Mouse (Mus musculus): Measurements from ENCODE around the gene Aplf.
A peak's percentile ranks its signal among the peaks of the same experiment; 100 is the strongest.
"Not testable (repeated sequence)": the region's sequence is repeated elsewhere in the genome, so short reads cannot be mapped to it uniquely, and the experiment has no call there.

The Aplf gene

GRCm38 (mm10) chr6:87671771-87672517, at the start of gene Aplf:
Gene Aplf, minus strand, starts transcription at chr6:87672193.
- DNase-seq (ENCODE audit: low spot score), result peak; percentile 99

DNA sequence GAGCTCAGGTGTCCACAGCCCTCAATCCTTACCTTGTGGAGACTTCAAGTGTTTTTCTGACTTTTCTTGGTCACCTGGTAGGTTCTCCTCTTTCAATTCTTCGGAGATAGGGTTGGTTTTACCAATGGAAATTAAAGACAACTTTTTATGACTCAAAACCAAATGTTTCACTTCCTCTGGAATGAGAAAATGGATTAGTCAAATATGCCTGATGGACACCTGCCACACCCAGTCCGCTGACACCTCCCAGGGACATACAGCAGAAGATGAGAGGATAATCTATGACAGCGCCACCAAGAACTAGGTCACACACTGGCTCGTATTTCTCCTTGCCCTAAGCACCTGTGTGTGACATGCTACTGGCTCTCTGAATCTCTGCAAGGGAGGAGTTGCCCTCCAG, 42.1 kb upstream of the Aplf start:
- DNase-seq (ENCODE audit: low spot score), result no peak

GRCm38 (mm10) chr6:87712311-87712710, 40.3 kb upstream of the Aplf start:
- DNase-seq (ENCODE audit: low spot score), result no peak

DNA sequence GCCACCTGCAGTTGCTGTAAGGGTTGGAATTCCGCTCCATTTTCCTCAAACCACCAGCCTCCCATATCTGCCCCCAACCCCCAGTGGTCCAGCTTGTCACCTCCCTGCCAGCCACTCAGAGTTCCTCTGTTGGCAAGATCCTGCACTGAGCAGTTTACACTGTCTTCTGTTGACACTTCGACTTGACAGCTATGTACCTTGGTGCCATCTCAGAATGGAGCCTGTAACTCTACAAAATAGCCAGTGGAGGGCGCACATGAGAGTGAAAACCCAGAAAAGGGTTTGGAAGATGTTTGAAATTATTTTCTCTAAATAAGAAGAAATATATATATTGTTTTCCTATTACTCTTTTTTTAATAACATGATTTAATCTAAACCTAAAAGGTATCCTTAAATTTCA, 34.3 kb upstream of the Aplf start:
- peak; percentile 37 for DNase-seq (ENCODE audit: low spot score)

DNA sequence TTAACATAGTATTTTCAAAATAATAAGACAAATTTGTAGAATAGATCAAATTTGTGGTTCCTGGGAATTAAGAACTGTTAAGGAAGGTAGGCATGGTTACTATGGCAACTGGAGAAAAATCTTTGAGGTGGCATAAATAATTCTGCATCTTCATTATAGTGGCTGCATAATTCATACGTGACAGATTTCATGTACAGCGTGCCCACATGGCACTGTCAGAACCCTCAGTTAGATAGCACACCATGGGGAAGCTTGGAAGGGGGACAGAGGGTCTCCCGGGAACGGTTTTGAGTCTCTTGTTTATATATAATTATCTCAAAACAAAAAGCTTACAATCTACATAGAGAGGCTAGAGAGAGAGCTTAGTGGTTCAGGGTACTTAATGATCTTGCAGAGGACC, 24.6 kb upstream of the Aplf start:
- no peak for DNase-seq (ENCODE audit: low spot score)

DNA sequence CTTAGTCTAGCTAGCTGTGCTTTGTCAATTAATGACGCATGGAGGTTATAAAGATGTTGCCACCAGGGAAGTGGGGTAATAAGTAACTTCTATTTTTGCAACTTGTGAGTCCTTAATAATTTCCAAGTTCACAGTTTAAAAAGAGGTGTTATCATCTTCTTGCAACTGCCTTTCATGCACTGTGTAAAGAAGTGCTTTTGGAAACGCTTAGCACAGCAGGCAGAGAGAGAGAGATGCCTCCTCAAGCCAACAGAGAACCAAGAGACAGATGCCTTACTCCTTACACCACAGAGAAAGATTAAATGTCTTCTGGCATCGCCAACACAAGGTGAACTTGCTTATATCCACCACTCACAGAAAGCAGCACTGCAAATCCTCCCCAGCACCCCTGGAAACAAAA, 24.0 kb upstream of the Aplf start:
- no peak for DNase-seq (ENCODE audit: low spot score)

- DNase-seq (ENCODE audit: low spot score), result no peak
Observed at GRCm38 (mm10) chr6:87680418-87680817, 8.4 kb upstream of the Aplf start.

DNA sequence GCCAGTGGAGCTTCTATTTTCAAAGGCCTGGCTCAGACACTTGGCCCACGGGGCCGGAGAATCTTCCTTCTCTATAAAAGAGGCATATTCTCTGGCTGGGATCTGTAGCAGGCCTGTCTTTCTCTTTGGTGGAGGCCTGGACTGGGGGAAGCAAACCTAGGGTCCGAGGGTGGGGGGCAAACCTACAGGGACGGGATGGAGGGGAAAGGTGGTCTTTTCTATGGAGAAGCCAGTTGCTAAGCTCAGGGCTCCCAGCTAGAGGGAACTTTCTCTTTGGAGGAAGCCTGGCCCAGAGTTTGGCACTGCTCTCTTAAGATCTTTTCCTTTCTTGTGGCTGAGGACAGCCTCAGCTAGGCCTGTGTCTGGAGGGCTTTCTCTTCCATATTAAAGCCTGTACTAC, 668 bp upstream of the Aplf start:
- DNase-seq (ENCODE audit: low spot score), result no peak

GRCm38 (mm10) chr6:87671353-87671752, 640 bp downstream of the Aplf start:
- no peak for DNase-seq (ENCODE audit: low spot score)

DNA sequence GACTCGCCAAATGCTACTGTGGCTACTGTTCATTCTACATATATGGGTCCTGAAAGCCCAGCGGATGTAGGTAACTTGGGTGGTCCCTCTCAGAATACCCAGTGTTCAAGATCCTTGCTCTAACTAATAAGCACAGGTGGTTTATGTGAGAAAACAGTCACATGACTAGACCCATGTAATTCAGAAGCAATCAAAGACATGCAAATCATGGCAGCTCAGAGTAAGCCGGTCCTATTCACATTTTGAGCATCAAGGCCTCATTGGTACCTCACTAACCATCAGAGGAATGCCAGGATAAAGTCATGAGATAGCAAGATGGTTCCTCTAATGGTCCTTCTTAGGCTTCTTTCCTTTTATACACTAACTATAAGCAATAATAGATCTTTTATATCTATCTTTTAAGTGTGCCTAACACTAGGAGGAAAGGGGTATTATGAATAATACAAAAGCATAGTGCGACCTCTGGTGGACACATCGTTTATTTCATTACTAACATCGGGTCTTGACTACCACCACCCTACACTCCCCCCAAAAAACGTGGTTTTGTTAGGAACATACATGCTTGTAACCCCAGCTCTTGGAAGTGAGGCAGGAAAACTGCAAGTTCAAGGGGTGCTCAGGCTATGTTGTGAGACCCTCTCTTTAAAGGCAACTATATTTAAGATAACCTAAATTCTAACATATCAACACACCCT, 2.0 kb downstream of the Aplf start:
- peak; percentile 86 for DNase-seq (ENCODE audit: low spot score)

DNA sequence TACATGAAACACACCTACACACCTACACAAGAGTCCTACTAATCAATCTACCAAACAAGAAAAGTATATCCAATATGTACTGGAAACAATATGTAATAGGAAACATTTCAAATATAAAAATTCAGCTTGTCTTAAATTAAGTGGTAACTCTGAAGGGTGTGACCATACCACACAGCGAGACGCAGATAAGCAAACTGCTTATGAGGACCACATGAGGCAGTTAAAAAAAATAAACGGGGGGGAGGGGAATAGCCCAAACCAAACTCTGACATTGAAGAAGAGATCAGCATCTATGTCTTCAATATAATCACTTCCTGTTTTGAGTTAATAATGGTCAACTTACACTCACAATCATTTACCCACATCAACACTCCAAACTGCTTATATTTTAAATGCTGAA, 3.3 kb downstream of the Aplf start:
- no peak for DNase-seq (ENCODE audit: low spot score)

GRCm38 (mm10) chr6:87667804-87668203, 4.2 kb downstream of the Aplf start:
- peak; percentile 18 for DNase-seq (ENCODE audit: low spot score)

- no peak for DNase-seq (ENCODE audit: low spot score)
Observed at GRCm38 (mm10) chr6:87663445-87663844, 8.5 kb downstream of the Aplf start.

DNA sequence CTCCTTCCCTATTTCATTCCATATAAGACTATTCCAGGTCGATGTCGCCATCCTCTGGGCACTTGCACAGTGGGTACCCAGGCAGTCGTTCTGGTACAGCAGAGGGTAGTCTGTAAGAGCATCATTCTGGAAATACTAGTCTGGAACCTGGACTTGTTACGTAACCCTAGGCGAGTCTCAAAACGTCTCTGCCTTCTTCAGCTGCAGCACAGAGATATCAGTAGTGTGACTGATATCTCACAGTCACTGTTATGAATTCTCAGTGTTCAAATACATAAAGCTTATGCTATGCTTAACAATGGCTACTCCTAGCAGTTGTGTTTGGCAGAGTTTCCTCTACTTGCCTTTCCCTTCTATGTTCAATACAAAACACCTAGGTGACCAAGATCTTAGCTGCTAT, 9.8 kb downstream of the Aplf start:
- DNase-seq (ENCODE audit: low spot score), result no peak

DNA sequence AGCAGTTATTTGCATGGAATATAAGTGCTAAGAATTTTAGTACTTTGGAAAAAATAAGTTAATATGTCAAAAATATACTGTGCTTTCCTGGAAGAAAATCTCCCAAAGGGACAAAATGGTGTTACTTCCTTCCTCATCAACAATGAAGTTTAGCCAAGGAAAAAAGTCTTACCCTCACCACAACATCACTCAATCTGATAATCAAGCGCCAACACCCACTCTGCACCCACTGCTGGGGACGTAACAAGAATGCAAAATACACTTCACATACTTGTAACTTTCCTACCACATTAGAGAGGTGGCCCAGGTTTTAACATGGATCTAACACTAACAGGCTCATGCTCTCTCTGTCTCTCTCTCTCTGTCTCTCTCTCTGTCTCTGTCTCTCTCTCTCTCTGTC, 10.3 kb downstream of the Aplf start:
- no peak for DNase-seq (ENCODE audit: low spot score)

- DNase-seq (ENCODE audit: low spot score), result no peak
Observed at GRCm38 (mm10) chr6:87658816-87659215, 13.2 kb downstream of the Aplf start.

GRCm38 (mm10) chr6:87653904-87654638, 17.9 kb downstream of the Aplf start:
- DNase-seq (ENCODE audit: low spot score), result no peak

- DNase-seq (ENCODE audit: low spot score), result no peak
Observed at GRCm38 (mm10) chr6:87653478-87653877, 18.5 kb downstream of the Aplf start.

DNA sequence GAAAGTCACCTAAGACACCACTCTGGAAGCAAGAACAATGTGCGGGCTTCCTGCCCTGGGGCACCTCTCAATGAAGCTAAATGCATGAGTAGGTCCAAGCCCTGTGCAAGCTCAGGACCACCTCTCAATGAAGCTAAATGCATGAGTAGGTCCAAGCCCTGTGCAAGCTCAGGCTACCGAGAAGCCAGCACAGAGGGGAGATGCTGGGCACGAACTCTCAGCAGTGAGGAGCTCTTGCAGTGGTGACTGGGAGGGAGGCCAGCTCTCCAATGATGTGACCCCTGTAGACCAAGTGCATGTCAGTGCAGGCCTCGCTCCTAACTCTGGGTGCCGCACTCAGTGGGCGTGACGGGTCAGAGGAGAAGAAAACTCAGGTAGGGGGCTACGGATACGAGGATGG, 19.3 kb downstream of the Aplf start:
- DNase-seq (ENCODE audit: low spot score), result no peak

GRCm38 (mm10) chr6:87651787-87652186, 20.2 kb downstream of the Aplf start:
- DNase-seq (ENCODE audit: low spot score), result no peak

GRCm38 (mm10) chr6:87638134-87638660, 33.8 kb downstream of the Aplf start:
- no peak for DNase-seq (ENCODE audit: low spot score)

DNA sequence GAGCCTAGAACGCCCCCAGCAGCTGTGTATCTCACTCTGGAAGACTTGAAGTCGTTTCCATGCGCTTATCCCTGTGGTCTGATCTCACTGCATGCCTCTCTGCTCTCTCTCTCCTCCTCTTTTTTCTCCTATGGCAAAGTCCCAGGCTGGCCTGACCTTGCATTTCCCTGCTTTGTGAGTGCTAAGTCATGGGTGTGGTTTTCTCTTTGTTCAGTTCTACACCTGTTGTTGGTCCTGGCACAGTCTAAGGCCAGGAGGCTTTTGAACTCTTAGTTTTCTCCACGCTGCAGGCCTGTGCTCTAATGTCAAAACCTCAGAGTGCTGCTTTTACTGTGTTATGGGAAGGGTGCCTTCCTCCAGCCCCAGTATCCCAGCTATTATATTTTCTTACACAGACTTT, 39.8 kb downstream of the Aplf start:
- no peak for DNase-seq (ENCODE audit: low spot score)

- DNase-seq (ENCODE audit: low spot score), result not testable (repeated sequence)
Observed at GRCm38 (mm10) chr6:87628936-87629335, 43.1 kb downstream of the Aplf start.

Measured in embryo, embryonic 10 days (tissue).